Mouse (Mus musculus) intestine, postnatal 0 days (tissue): ENCODE measurements around the gene Zmynd19. TPM values are rescaled to one million over a fixed set of nuclear protein-coding genes. Genes with fewer than 3 reads are reported as not detected.
A peak's percentile ranks its signal among the peaks of the same experiment; 100 is the strongest.
"Not testable (repeated sequence)": the region's sequence is repeated elsewhere in the genome, so short reads cannot be mapped to it uniquely, and the experiment has no call there.

ENCODE experiments used
- ATAC-seq: fragments of 200-750 bp; cut with Nextera tagmentation; 2 replicates; pipeline ENCODE4 v1.8.0; 2017; ENCODE audit warnings: mild to moderate bottlenecking, moderate TSS enrichment, moderate library complexity
- H3K27ac ChIP-seq: fragments of 300-500 bp; sonication (generic); 2 replicates; pipeline ENCODE4 v1.5.1; 2014; ENCODE audit warnings: mild to moderate bottlenecking, low read depth, low read length, moderate library complexity
- H3K27me3 ChIP-seq: fragments of 300-500 bp; sonication (generic); replicated peaks from 2 replicates; pipeline ENCODE4 v1.6.1; 2014; ENCODE audit warnings: low read length, mixed read lengths; ENCODE audit not compliant: control insufficient read depth, insufficient read depth
- H3K36me3 ChIP-seq: fragments of 300-500 bp; sonication (generic); 2 replicates; pipeline ENCODE4 v1.6.1; 2014; ENCODE audit warnings: mild to moderate bottlenecking, moderate library complexity; ENCODE audit not compliant: control insufficient read depth, insufficient read depth
- H3K4me1 ChIP-seq: fragments of 300-500 bp; sonication (generic); replicated peaks from 2 replicates; pipeline ENCODE4 v1.6.1; 2014; ENCODE audit warnings: antibody characterized with exemption, low read length, mixed read lengths; ENCODE audit not compliant: control insufficient read depth, insufficient read depth
- H3K4me2 ChIP-seq: fragments of 300-500 bp; sonication (generic); replicated peaks from 2 replicates; pipeline ENCODE4 v1.6.1; 2014; ENCODE audit warnings: low read depth, mild to moderate bottlenecking, moderate library complexity
- H3K4me3 ChIP-seq: fragments of 300-500 bp; sonication (generic); 2 replicates; pipeline ENCODE4 v1.5.1; 2014; ENCODE audit warnings: low read depth, low read length
- H3K9ac ChIP-seq: fragments of 300-500 bp; sonication (generic); 2 replicates; pipeline ENCODE4 v1.6.1; 2014; ENCODE audit warnings: mild to moderate bottlenecking, low read depth, low read length
- H3K9me3 ChIP-seq: fragments of 300-500 bp; sonication (generic); 2 replicates; pipeline ENCODE4 v1.6.1; 2016; ENCODE audit warnings: mixed run types; ENCODE audit not compliant: control insufficient read depth
- CTCF ChIP-seq: sonication (generic); IDR thresholded peaks from 2 replicates; pipeline ENCODE4 v1.5.1; 2016; ENCODE audit warnings: low read depth, mild to moderate bottlenecking, control low read depth, antibody characterized with exemption, moderate library complexity
- WGBS: fragments of 180-500 bp; shearing (Covaris S2); extraction: QIAGEN DNeasy Blood & Tissue Kit; methylation state at CpG from one replicate; pipeline ENCODE4 v1.1.7; 2014; 5-methylcytosine and 5-hydroxymethylcytosine counted together
- polyA plus RNA-seq: library from polyadenylated mRNA; unstranded; fragments of >200 nt; fragmentation: Nextera tagmentation; extraction: Ambion mirVana; gene quantifications from 2 replicates; pipeline ENCODE4 v1.2.1, GENCODE M21; 2015

The Zmynd19 gene
- polyA plus RNA-seq, 1 experiment from 2014 or later: 5.0 TPM

GRCm38 (mm10) chr2:24934441-24934963 lies 15.1 kb upstream of the Zmynd19 start:
- Histone ChIP-seq H3K9ac (peak overlapping the region; percentile 84), H3K27ac (peak overlapping the region; percentile 99), H3K4me2 (peak overlapping the region; percentile 93), H3K9me3 (no peaks in the 10 kb centered on the region), H3K27me3 (no peaks in the 10 kb centered on the region), H3K4me3 (peak overlapping the region; percentile 82), H3K4me1 (no peaks in the 10 kb centered on the region), H3K36me3 (no peaks in the 10 kb centered on the region)
- WGBS: 3% methylated on average over 19 of the region's 19 CpGs
- no peak for TF ChIP-seq CTCF
- ATAC-seq: peak; percentile 84

GRCm38 (mm10) chr2:24935057-24935796 lies 14.4 kb upstream of the Zmynd19 start, which contains the start of gene Arrdc1:
Gene Arrdc1 (minus strand): TSS chr2:24935252.
- peak; percentile 93 for ATAC-seq
- Histone ChIP-seq H3K36me3 (no peaks in the 10 kb centered on the region), H3K27me3 (no peaks in the 10 kb centered on the region), H3K4me1 (no peaks in the 10 kb centered on the region), H3K9ac (peak within 1 kb of the TSS; percentile 84), H3K4me3 (peak within 1 kb of the TSS; percentile 82), H3K9me3 (no peaks in the 10 kb centered on the region), H3K27ac (peak within 1 kb of the TSS; percentile 99), H3K4me2 (peak within 1 kb of the TSS; percentile 93)
- under 1% methylated on average over 49 of the region's 49 CpGs for WGBS
- TF ChIP-seq CTCF: peak; percentile 80

GRCm38 (mm10) chr2:24942092-24942491 lies 7.5 kb upstream of the Zmynd19 start:
- no peaks in the 10 kb centered on the region for H3K9me3 ChIP-seq
- no peak for ATAC-seq
- 74% methylated on average over 4 of the region's 4 CpGs for WGBS
- H3K4me3 ChIP-seq: no peak overlapping the region
- H3K4me2 ChIP-seq: no peak overlapping the region
- H3K9ac ChIP-seq: no peak overlapping the region
- TF ChIP-seq CTCF: no peak
- H3K27ac ChIP-seq: no peak overlapping the region
- H3K27me3 ChIP-seq: no peaks in the 10 kb centered on the region
- H3K36me3 ChIP-seq: no peaks in the 10 kb centered on the region
- no peaks in the 10 kb centered on the region for H3K4me1 ChIP-seq

- H3K4me1 ChIP-seq, H3K9ac ChIP-seq, H3K27ac ChIP-seq, H3K4me3 ChIP-seq, H3K27me3 ChIP-seq, H3K9me3 ChIP-seq, H3K36me3 ChIP-seq, ATAC-seq, H3K4me2 ChIP-seq: not testable (repeated sequence)
- TF ChIP-seq CTCF: peak; percentile 71
- 53% methylated on average over 2 of the region's 2 CpGs for WGBS
Observed at GRCm38 (mm10) chr2:24944304-24944703, 5.3 kb upstream of the Zmynd19 start.

GRCm38 (mm10) chr2:24950189-24950535 lies 570 bp downstream of the Zmynd19 start:
- Histone ChIP-seq H3K27me3 (no peaks in the 10 kb centered on the region), H3K4me3 (peak overlapping the region; percentile 93), H3K36me3 (peaks cover 28% of the 10 kb centered on the region), H3K9me3 (no peaks in the 10 kb centered on the region), H3K9ac (peak overlapping the region; percentile 85), H3K27ac (peak overlapping the region; percentile 57), H3K4me2 (peak overlapping the region; percentile 99), H3K4me1 (peaks cover 5% of the 10 kb centered on the region; the same call in 1 of the 2 replicates)
- no peak; the same call in 1 of the 2 replicates for ATAC-seq
- no peak for TF ChIP-seq CTCF
- WGBS: under 1% methylated on average over 31 of the region's 31 CpGs

- peaks cover 34% of the 10 kb centered on the region for H3K36me3 ChIP-seq
- no peak overlapping the region for H3K27ac ChIP-seq
- TF ChIP-seq CTCF: no peak
- peaks cover 5% of the 10 kb centered on the region; the same call in 1 of the 2 replicates for H3K4me1 ChIP-seq
- no peak overlapping the region for H3K4me2 ChIP-seq
- H3K9me3 ChIP-seq: no peaks in the 10 kb centered on the region
- ATAC-seq: no peak
- 82% methylated on average over 4 of the region's 4 CpGs for WGBS
- no peaks in the 10 kb centered on the region for H3K27me3 ChIP-seq
- H3K4me3 ChIP-seq: no peak overlapping the region
- H3K9ac ChIP-seq: no peak overlapping the region
Observed at GRCm38 (mm10) chr2:24952537-24953055, 3.0 kb downstream of the Zmynd19 start.
